Mouse (Mus musculus) adrenal gland, postnatal 4 days (tissue): ENCODE data around the gene Dbndd2. TPM values are rescaled to one million over a fixed set of nuclear protein-coding genes. Genes with fewer than 3 reads are reported as not detected.
A peak's percentile ranks its signal among the peaks of the same experiment; 100 is the strongest.

Experiments used
- DNase-seq, 2 experiments: peaks; one replicate each; pipeline ENCODE4 v3.0.0; 2021 to 2022; ENCODE audit warnings: low spot score in 2 of 2, mixed read lengths in 2 of 2
- total RNA-seq, 2 experiments: library from RNA; stranded (reverse); gene quantifications; 2 replicates each; pipeline ENCODE4 v1.2.3; 2021

Gene Dbndd2
- total RNA-seq, 2 experiments from 2014 or later, result 10.9 to 17.1 TPM

GRCm38 (mm10) chr2:164453047-164453757 lies 32.7 kb upstream of the Dbndd2 start:
- DNase-seq, result no peak

- DNase-seq, result no peak
These were observed 31.9 kb upstream of the Dbndd2 start for GRCm38 (mm10) chr2:164453887-164454500.

- no peak for DNase-seq
These were observed 31.1 kb upstream of the Dbndd2 start for GRCm38 (mm10) chr2:164454846-164455245.

GRCm38 (mm10) chr2:164455421-164456190 lies 30.3 kb upstream of the Dbndd2 start:
- no peak for DNase-seq

- DNase-seq, result no peak
These were observed 29.5 kb upstream of the Dbndd2 start for GRCm38 (mm10) chr2:164456413-164456812.

GRCm38 (mm10) chr2:164456864-164457300 lies 29.0 kb upstream of the Dbndd2 start, which contains the start of gene Sys1:
Gene Sys1, plus strand, starts transcription at chr2:164456964.
- no peak for DNase-seq

- no peak for DNase-seq
These were observed 28.0 kb upstream of the Dbndd2 start for GRCm38 (mm10) chr2:164457942-164458341.

- DNase-seq, result peak in 1 of 2 experiments; percentile 26
These were observed 27.4 kb upstream of the Dbndd2 start for GRCm38 (mm10) chr2:164458535-164458934.

GRCm38 (mm10) chr2:164460745-164461551 lies 25.0 kb upstream of the Dbndd2 start, which contains the start of gene Gm20458:
Gene Gm20458, plus strand, starts transcription at chr2:164460967.
- DNase-seq, result peak; percentile 70 to 90

- DNase-seq, result no peak
These were observed 20.7 kb upstream of the Dbndd2 start for GRCm38 (mm10) chr2:164465161-164465560.

- no peak for DNase-seq
These were observed 19.1 kb upstream of the Dbndd2 start for GRCm38 (mm10) chr2:164466787-164467186.

GRCm38 (mm10) chr2:164470254-164470653 lies 15.7 kb upstream of the Dbndd2 start:
- no peak for DNase-seq

GRCm38 (mm10) chr2:164473624-164474023 lies 12.3 kb upstream of the Dbndd2 start, which contains the start of gene Trp53tg5:
Gene Trp53tg5, minus strand, starts transcription at chr2:164473724.
- DNase-seq, result no peak

- no peak for DNase-seq
These were observed 580 bp downstream of the Dbndd2 start for GRCm38 (mm10) chr2:164486258-164487114.

- no peak for DNase-seq
These were observed 1.2 kb downstream of the Dbndd2 start for GRCm38 (mm10) chr2:164487115-164487527.

GRCm38 (mm10) chr2:164487812-164488211 lies 1.9 kb downstream of the Dbndd2 start:
- no peak for DNase-seq

- no peak for DNase-seq
These were observed 8.2 kb downstream of the Dbndd2 start for GRCm38 (mm10) chr2:164494126-164494525.

- no peak for DNase-seq
These were observed 10.4 kb downstream of the Dbndd2 start for GRCm38 (mm10) chr2:164496331-164496730.

- peak; percentile 72 to 78 for DNase-seq
These were observed 11.2 kb downstream of the Dbndd2 start, which contains the start of gene Pigt for GRCm38 (mm10) chr2:164496847-164497690. Gene Pigt, plus strand, starts transcription at chr2:164497520.
